Mouse (Mus musculus) forebrain, embryonic 16.5 days (tissue): ENCODE data around the gene Etl4. TPM values are rescaled to one million over a fixed set of nuclear protein-coding genes. Genes with fewer than 3 reads are reported as not detected.

Source experiments
- ATAC-seq: fragments of 200-750 bp; cut with Nextera tagmentation; 2 replicates; pipeline ENCODE4 v1.8.0; 2017; ENCODE audit warnings: mild to moderate bottlenecking, moderate library complexity
- H3K27ac ChIP-seq: fragments of 300-500 bp; sonication (generic); 2 replicates; pipeline ENCODE4 v1.5.1; 2014; ENCODE audit warnings: low read length, control low read depth
- H3K27me3 ChIP-seq: fragments of 300-500 bp; sonication (generic); replicated peaks from 2 replicates; pipeline ENCODE4 v1.6.1; 2014; ENCODE audit warnings: low read length; ENCODE audit not compliant: control insufficient read depth, insufficient read depth
- H3K36me3 ChIP-seq: fragments of 300-500 bp; sonication (generic); 2 replicates; pipeline ENCODE4 v1.6.1; 2014; ENCODE audit not compliant: control insufficient read depth, insufficient read depth
- H3K4me1 ChIP-seq: fragments of 300-500 bp; sonication (generic); replicated peaks from 2 replicates; pipeline ENCODE4 v1.6.1; 2014; ENCODE audit warnings: low read length; ENCODE audit not compliant: control insufficient read depth, insufficient read depth
- H3K4me2 ChIP-seq: fragments of 300-500 bp; sonication (generic); 2 replicates; pipeline ENCODE4 v1.6.1; 2014; ENCODE audit warnings: mild to moderate bottlenecking, low read length, control low read depth
- H3K4me3 ChIP-seq: fragments of 300-500 bp; sonication (generic); replicated peaks from 2 replicates; pipeline ENCODE4 v1.5.1; 2014; ENCODE audit warnings: mild to moderate bottlenecking, low read length, control low read depth
- H3K9ac ChIP-seq: fragments of 300-500 bp; sonication (generic); replicated peaks from 2 replicates; pipeline ENCODE4 v1.6.1; 2014; ENCODE audit warnings: low read depth, low read length, control low read depth
- H3K9me3 ChIP-seq: fragments of 300-500 bp; sonication (generic); 2 replicates; pipeline ENCODE4 v1.6.1; 2016; ENCODE audit warnings: low read length; ENCODE audit not compliant: control insufficient read depth
- WGBS: fragments of 180-500 bp; shearing (Covaris S2); extraction: QIAGEN DNeasy Blood & Tissue Kit; methylation state at CpG from one replicate; pipeline ENCODE4 v1.1.7; 2014; 5-methylcytosine and 5-hydroxymethylcytosine counted together
- polyA plus RNA-seq: library from polyadenylated mRNA; unstranded; fragments of >200 nt; fragmentation: Nextera tagmentation; extraction: Ambion mirVana; gene quantifications from 2 replicates; pipeline ENCODE4 v1.2.1, GENCODE M21; 2015

The Etl4 gene
- polyA plus RNA-seq, 1 experiment from 2014 or later, result 16.5 TPM

GRCm38 (mm10) chr2:20583032-20583431 is 673.5 kb downstream of the Etl4 start:
- H3K27ac ChIP-seq, result no peak overlapping the region
- H3K4me3 ChIP-seq, result no peak overlapping the region
- no peak overlapping the region for H3K9ac ChIP-seq
- H3K27me3 ChIP-seq, result no peaks in the 10 kb centered on the region
- H3K36me3 ChIP-seq, result no peaks in the 10 kb centered on the region
- no peaks in the 10 kb centered on the region for H3K4me1 ChIP-seq
- no peak for ATAC-seq
- H3K9me3 ChIP-seq, result peaks cover 4% of the 10 kb centered on the region
- no peak overlapping the region for H3K4me2 ChIP-seq

- Histone ChIP-seq H3K9ac (no peak overlapping the region), H3K9me3 (peaks cover 4% of the 10 kb centered on the region), H3K36me3 (no peaks in the 10 kb centered on the region), H3K4me1 (no peaks in the 10 kb centered on the region), H3K4me2 (no peak overlapping the region), H3K4me3 (no peak overlapping the region), H3K27ac (no peak overlapping the region), H3K27me3 (no peaks in the 10 kb centered on the region)
- 88% methylated on average over 6 of the region's 6 CpGs for WGBS
- no peak for ATAC-seq
Measured at GRCm38 (mm10) chr2:20583562-20584153, 674.1 kb downstream of the Etl4 start.

GRCm38 (mm10) chr2:20587913-20588312 is 678.3 kb downstream of the Etl4 start:
- no peaks in the 10 kb centered on the region for H3K4me1 ChIP-seq
- H3K36me3 ChIP-seq, result no peaks in the 10 kb centered on the region
- no peak overlapping the region for H3K4me3 ChIP-seq
- ATAC-seq, result no peak
- 97% methylated on average over 2 of the region's 2 CpGs for WGBS
- H3K27me3 ChIP-seq, result no peaks in the 10 kb centered on the region
- no peak overlapping the region for H3K4me2 ChIP-seq
- H3K9me3 ChIP-seq, result peaks cover 4% of the 10 kb centered on the region
- H3K27ac ChIP-seq, result no peak overlapping the region
- no peak overlapping the region for H3K9ac ChIP-seq

- no peak overlapping the region for H3K4me2 ChIP-seq
- no peaks in the 10 kb centered on the region for H3K36me3 ChIP-seq
- no peaks in the 10 kb centered on the region for H3K4me1 ChIP-seq
- no peak for ATAC-seq
- peaks cover 4% of the 10 kb centered on the region for H3K9me3 ChIP-seq
- H3K9ac ChIP-seq, result no peak overlapping the region
- H3K27me3 ChIP-seq, result no peaks in the 10 kb centered on the region
- H3K4me3 ChIP-seq, result no peak overlapping the region
- no peak overlapping the region for H3K27ac ChIP-seq
Measured at GRCm38 (mm10) chr2:20588631-20589030, 679.1 kb downstream of the Etl4 start.

GRCm38 (mm10) chr2:20594129-20594528 is 684.5 kb downstream of the Etl4 start:
- no peaks in the 10 kb centered on the region for H3K9me3 ChIP-seq
- H3K36me3 ChIP-seq, result no peaks in the 10 kb centered on the region
- H3K27ac ChIP-seq, result no peak overlapping the region
- ATAC-seq, result no peak
- no peaks in the 10 kb centered on the region for H3K27me3 ChIP-seq
- no peaks in the 10 kb centered on the region for H3K4me1 ChIP-seq
- H3K4me3 ChIP-seq, result no peak overlapping the region
- 62% methylated on average over 2 of the region's 2 CpGs for WGBS
- no peak overlapping the region for H3K4me2 ChIP-seq
- no peak overlapping the region for H3K9ac ChIP-seq

- Histone ChIP-seq H3K9ac (no peak overlapping the region), H3K4me3 (no peak overlapping the region), H3K27me3 (no peaks in the 10 kb centered on the region), H3K4me2 (no peak overlapping the region), H3K27ac (no peak overlapping the region), H3K4me1 (no peaks in the 10 kb centered on the region), H3K36me3 (no peaks in the 10 kb centered on the region), H3K9me3 (no peaks in the 10 kb centered on the region)
- no peak for ATAC-seq
- WGBS, result 76% methylated on average over 3 of the region's 3 CpGs
Measured at GRCm38 (mm10) chr2:20595000-20595399, 685.4 kb downstream of the Etl4 start.

- Histone ChIP-seq H3K27ac (no peak overlapping the region), H3K4me1 (no peaks in the 10 kb centered on the region), H3K4me2 (no peak overlapping the region), H3K36me3 (no peaks in the 10 kb centered on the region), H3K9ac (no peak overlapping the region), H3K27me3 (no peaks in the 10 kb centered on the region), H3K9me3 (no peaks in the 10 kb centered on the region), H3K4me3 (no peak overlapping the region)
- WGBS, result 78% methylated on average over 3 of the region's 3 CpGs
- ATAC-seq, result no peak
Measured at GRCm38 (mm10) chr2:20596558-20596957, 687.0 kb downstream of the Etl4 start.

GRCm38 (mm10) chr2:20597193-20597592 is 687.6 kb downstream of the Etl4 start:
- no peaks in the 10 kb centered on the region for H3K36me3 ChIP-seq
- no peak overlapping the region for H3K9ac ChIP-seq
- no peak overlapping the region for H3K4me2 ChIP-seq
- no peaks in the 10 kb centered on the region for H3K4me1 ChIP-seq
- H3K27me3 ChIP-seq, result no peaks in the 10 kb centered on the region
- no peaks in the 10 kb centered on the region for H3K9me3 ChIP-seq
- no peak for ATAC-seq
- 8% methylated on average over 2 of the region's 2 CpGs for WGBS
- H3K4me3 ChIP-seq, result no peak overlapping the region
- H3K27ac ChIP-seq, result no peak overlapping the region

GRCm38 (mm10) chr2:20602656-20603055 is 693.1 kb downstream of the Etl4 start:
- Histone ChIP-seq H3K9me3 (no peaks in the 10 kb centered on the region), H3K27me3 (no peaks in the 10 kb centered on the region), H3K4me3 (no peak overlapping the region), H3K9ac (no peak overlapping the region), H3K4me2 (no peak overlapping the region), H3K4me1 (no peaks in the 10 kb centered on the region), H3K36me3 (no peaks in the 10 kb centered on the region), H3K27ac (no peak overlapping the region)
- ATAC-seq, result no peak
- 70% methylated on average over 2 of the region's 2 CpGs for WGBS

GRCm38 (mm10) chr2:20603536-20603935 is 694.0 kb downstream of the Etl4 start:
- H3K36me3 ChIP-seq, result no peaks in the 10 kb centered on the region

More at GRCm38 (mm10) chr2:20603536-20603935, 694.0 kb downstream of the Etl4 start:
- 75% methylated on average over 6 of the region's 6 CpGs for WGBS
- Histone ChIP-seq H3K4me3 (no peak overlapping the region), H3K9me3 (no peaks in the 10 kb centered on the region), H3K27ac (no peak overlapping the region), H3K27me3 (no peaks in the 10 kb centered on the region), H3K9ac (no peak overlapping the region), H3K4me1 (no peaks in the 10 kb centered on the region), H3K4me2 (no peak overlapping the region)
- ATAC-seq, result no peak
